Mouse (Mus musculus) liver, embryonic 11.5 days (tissue): Measurements from ENCODE around the gene Snx29. TPM values are rescaled to one million over a fixed set of nuclear protein-coding genes. Genes with fewer than 3 reads are reported as not detected.
A peak's percentile ranks its signal among the peaks of the same experiment; 100 is the strongest.

Experiments used
- ATAC-seq: fragments of 200-750 bp; cut with Nextera tagmentation; replicated peaks from 2 replicates; pipeline ENCODE4 v1.8.0; 2017; ENCODE audit warnings: moderate number of reproducible peaks, mild to moderate bottlenecking, moderate TSS enrichment, moderate library complexity; ENCODE audit not compliant: low FRiP score
- DNase-seq: peaks from one replicate; pipeline ENCODE4 v3.0.0-alpha.2; 2017; ENCODE audit warnings: low spot score
- H3K27ac ChIP-seq: fragments of 300-500 bp; sonication (generic); 2 replicates; pipeline ENCODE4 v1.5.1; 2014; ENCODE audit warnings: mild to moderate bottlenecking, low read depth, low read length, control low read depth
- H3K27me3 ChIP-seq: fragments of 300-500 bp; sonication (generic); replicated peaks from 2 replicates; pipeline ENCODE4 v1.6.1; 2014; ENCODE audit warnings: low read length, mixed read lengths; ENCODE audit not compliant: control insufficient read depth, insufficient read depth
- H3K36me3 ChIP-seq: fragments of 300-500 bp; sonication (generic); 2 replicates; pipeline ENCODE4 v1.6.1; 2014; ENCODE audit warnings: mild to moderate bottlenecking, low read length, moderate library complexity, mixed read lengths; ENCODE audit not compliant: control insufficient read depth, insufficient read depth
- H3K4me1 ChIP-seq: fragments of 300-500 bp; sonication (generic); replicated peaks from 2 replicates; pipeline ENCODE4 v1.6.1; 2014; ENCODE audit warnings: low read length, mixed read lengths; ENCODE audit not compliant: control insufficient read depth, insufficient read depth
- H3K4me2 ChIP-seq: fragments of 300-500 bp; sonication (generic); 2 replicates; pipeline ENCODE4 v1.6.1; 2014; ENCODE audit warnings: mild to moderate bottlenecking, control low read depth, moderate library complexity
- H3K4me3 ChIP-seq: fragments of 300-500 bp; sonication (generic); 2 replicates; pipeline ENCODE4 v1.5.1; 2014; ENCODE audit warnings: low read depth, low read length, control low read depth
- H3K9ac ChIP-seq: fragments of 300-500 bp; sonication (generic); 2 replicates; pipeline ENCODE4 v1.6.1; 2014; ENCODE audit warnings: low read depth, low read length, control low read depth
- H3K9me3 ChIP-seq: fragments of 300-500 bp; sonication (generic); 2 replicates; pipeline ENCODE4 v1.6.1; 2016; ENCODE audit warnings: low read length, inconsistent platforms, mixed read lengths; ENCODE audit not compliant: control insufficient read depth
- WGBS: fragments of 180-500 bp; shearing (Covaris S2); extraction: QIAGEN DNeasy Blood & Tissue Kit; methylation state at CpG from one replicate; pipeline ENCODE4 v1.1.7; 2014; 5-methylcytosine and 5-hydroxymethylcytosine counted together
- polyA plus RNA-seq: library from polyadenylated mRNA; unstranded; fragments of >200 nt; fragmentation: Nextera tagmentation; extraction: Ambion mirVana; gene quantifications from 2 replicates; pipeline ENCODE4 v1.2.1, GENCODE M21; 2014

The Snx29 gene
- polyA plus RNA-seq, 1 experiment from 2014 or later: 5.1 TPM

- no peak for ATAC-seq
- 72% methylated on average over 4 of the region's 4 CpGs for whole genome bisulfite sequencing
These were observed 471.9 kb downstream of the Snx29 start for GRCm38 (mm10) chr16:11794628-11795027.

GRCm38 (mm10) chr16:11795758-11796460 is 473.2 kb downstream of the Snx29 start:
- Histone ChIP-seq H3K4me3 (no peak overlapping the region), H3K27ac (no peak overlapping the region), H3K4me2 (no peak overlapping the region), H3K9ac (no peak overlapping the region), H3K27me3 (no peaks in the 10 kb centered on the region), H3K36me3 (no peaks in the 10 kb centered on the region), H3K9me3 (0 out of 2 replicates have a peak, but pooled peaks cover 3% of the 10 kb centered on the region), H3K4me1 (peaks cover 3% of the 10 kb centered on the region; the same call in 1 of the 2 replicates)
- ATAC-seq: peak; percentile 62
- WGBS: 53% methylated on average over 7 of the region's 7 CpGs
- DNase-seq: no peak

More at GRCm38 (mm10) chr16:11794628-11795027, 471.9 kb downstream of the Snx29 start:
- Histone ChIP-seq H3K4me1 (peaks cover 3% of the 10 kb centered on the region; the same call in 1 of the 2 replicates), H3K27ac (no peak overlapping the region), H3K9ac (no peak overlapping the region), H3K27me3 (no peaks in the 10 kb centered on the region), H3K4me2 (no peak overlapping the region), H3K9me3 (0 out of 2 replicates have a peak, but pooled peaks cover 3% of the 10 kb centered on the region), H3K4me3 (no peak overlapping the region), H3K36me3 (no peaks in the 10 kb centered on the region)
- no peak for DNase-seq

- no peak overlapping the region for H3K4me2 ChIP-seq
- H3K9ac ChIP-seq: no peak overlapping the region
- H3K4me1 ChIP-seq: no peaks in the 10 kb centered on the region
- 81% methylated on average over 7 of the region's 7 CpGs for WGBS
- H3K27ac ChIP-seq: no peak overlapping the region
- H3K4me3 ChIP-seq: no peak overlapping the region
- no peaks in the 10 kb centered on the region for H3K9me3 ChIP-seq
- DNase-seq (no peak), ATAC-seq (no peak)
- no peaks in the 10 kb centered on the region for H3K27me3 ChIP-seq
- no peaks in the 10 kb centered on the region for H3K36me3 ChIP-seq
These were observed 479.3 kb downstream of the Snx29 start for GRCm38 (mm10) chr16:11801960-11802539.

Other genes starting within 250 kb of the Snx29 start
- 36.5 and 38.0 TPM in 2 replicates for gene Txndc11, start 188.3 kb upstream of the Snx29 start, polyA plus RNA-seq
- gene Zc3h7a, start 146.5 kb upstream of the Snx29 start, polyA plus RNA-seq: 87.9 and 92.2 TPM in 2 replicates
- 313 and 345 TPM in 2 replicates for gene Rsl1d1, start 119.6 kb upstream of the Snx29 start, polyA plus RNA-seq
- 126 and 129 TPM in 2 replicates for gene Gspt1, start 68.6 kb upstream of the Snx29 start, polyA plus RNA-seq
- gene Tnfrsf17, start 9.1 kb upstream of the Snx29 start, polyA plus RNA-seq: not detected in 2 replicates